Mouse (Mus musculus): ENCODE measurements around the gene Phgdh. TPM values are rescaled to one million over a fixed set of nuclear protein-coding genes. Genes with fewer than 3 reads are reported as not detected.

Phgdh gene
- polyA plus RNA-seq, 1 experiment from 2014 or later, result 168 TPM

Other genes starting within 250 kb of the Phgdh start
- not detected in 2 replicates for gene Adam30, start 179.4 kb downstream of the Phgdh start, polyA plus RNA-seq (2015; fragmentation: Nextera tagmentation; extraction: Ambion mirVana)
- not detected in 2 replicates for gene Reg4, start 117.8 kb downstream of the Phgdh start, polyA plus RNA-seq (2015; fragmentation: Nextera tagmentation; extraction: Ambion mirVana)
- gene Hmgcs2, start 59.6 kb downstream of the Phgdh start, polyA plus RNA-seq (2015; fragmentation: Nextera tagmentation; extraction: Ambion mirVana), result 10.8 and 12.8 TPM in 2 replicates
- gene Zfp697, start 42.5 kb upstream of the Phgdh start, polyA plus RNA-seq (2015; fragmentation: Nextera tagmentation; extraction: Ambion mirVana), result 14.7 and 18.1 TPM in 2 replicates
- not detected in 2 replicates for gene Gm4450, start 117.1 kb upstream of the Phgdh start, polyA plus RNA-seq (2015; fragmentation: Nextera tagmentation; extraction: Ambion mirVana)
- not detected in 2 replicates for gene Hsd3b4, start 170.5 kb upstream of the Phgdh start, polyA plus RNA-seq (2015; fragmentation: Nextera tagmentation; extraction: Ambion mirVana)
- gene Gm10681, start 248.8 kb upstream of the Phgdh start, polyA plus RNA-seq (2015; fragmentation: Nextera tagmentation; extraction: Ambion mirVana), result not detected in 2 replicates